Mouse (Mus musculus) intestine, postnatal 0 days (tissue): ENCODE data around the gene Npc1l1. TPM values are rescaled to one million over a fixed set of nuclear protein-coding genes. Genes with fewer than 3 reads are reported as not detected.

ENCODE experiments used
- ATAC-seq: fragments of 200-750 bp; cut with Nextera tagmentation; 2 replicates; pipeline ENCODE4 v1.8.0; 2017; ENCODE audit warnings: mild to moderate bottlenecking, moderate TSS enrichment, moderate library complexity
- H3K27ac ChIP-seq: fragments of 300-500 bp; sonication (generic); 2 replicates; pipeline ENCODE4 v1.5.1; 2014; ENCODE audit warnings: mild to moderate bottlenecking, low read depth, low read length, moderate library complexity
- H3K27me3 ChIP-seq: fragments of 300-500 bp; sonication (generic); replicated peaks from 2 replicates; pipeline ENCODE4 v1.6.1; 2014; ENCODE audit warnings: low read length, mixed read lengths; ENCODE audit not compliant: control insufficient read depth, insufficient read depth
- H3K36me3 ChIP-seq: fragments of 300-500 bp; sonication (generic); 2 replicates; pipeline ENCODE4 v1.6.1; 2014; ENCODE audit warnings: mild to moderate bottlenecking, moderate library complexity; ENCODE audit not compliant: control insufficient read depth, insufficient read depth
- H3K4me1 ChIP-seq: fragments of 300-500 bp; sonication (generic); replicated peaks from 2 replicates; pipeline ENCODE4 v1.6.1; 2014; ENCODE audit warnings: antibody characterized with exemption, low read length, mixed read lengths; ENCODE audit not compliant: control insufficient read depth, insufficient read depth
- H3K4me2 ChIP-seq: fragments of 300-500 bp; sonication (generic); replicated peaks from 2 replicates; pipeline ENCODE4 v1.6.1; 2014; ENCODE audit warnings: low read depth, mild to moderate bottlenecking, moderate library complexity
- H3K4me3 ChIP-seq: fragments of 300-500 bp; sonication (generic); 2 replicates; pipeline ENCODE4 v1.5.1; 2014; ENCODE audit warnings: low read depth, low read length
- H3K9ac ChIP-seq: fragments of 300-500 bp; sonication (generic); 2 replicates; pipeline ENCODE4 v1.6.1; 2014; ENCODE audit warnings: mild to moderate bottlenecking, low read depth, low read length
- H3K9me3 ChIP-seq: fragments of 300-500 bp; sonication (generic); 2 replicates; pipeline ENCODE4 v1.6.1; 2016; ENCODE audit warnings: mixed run types; ENCODE audit not compliant: control insufficient read depth
- CTCF ChIP-seq: sonication (generic); IDR thresholded peaks from 2 replicates; pipeline ENCODE4 v1.5.1; 2016; ENCODE audit warnings: low read depth, mild to moderate bottlenecking, control low read depth, antibody characterized with exemption, moderate library complexity
- WGBS: fragments of 180-500 bp; shearing (Covaris S2); extraction: QIAGEN DNeasy Blood & Tissue Kit; methylation state at CpG from one replicate; pipeline ENCODE4 v1.1.7; 2014; 5-methylcytosine and 5-hydroxymethylcytosine counted together
- polyA plus RNA-seq: library from polyadenylated mRNA; unstranded; fragments of >200 nt; fragmentation: Nextera tagmentation; extraction: Ambion mirVana; gene quantifications from 2 replicates; pipeline ENCODE4 v1.2.1, GENCODE M21; 2015

Gene Npc1l1
- polyA plus RNA-seq, 1 experiment from 2014 or later, result 70.7 TPM

DNA sequence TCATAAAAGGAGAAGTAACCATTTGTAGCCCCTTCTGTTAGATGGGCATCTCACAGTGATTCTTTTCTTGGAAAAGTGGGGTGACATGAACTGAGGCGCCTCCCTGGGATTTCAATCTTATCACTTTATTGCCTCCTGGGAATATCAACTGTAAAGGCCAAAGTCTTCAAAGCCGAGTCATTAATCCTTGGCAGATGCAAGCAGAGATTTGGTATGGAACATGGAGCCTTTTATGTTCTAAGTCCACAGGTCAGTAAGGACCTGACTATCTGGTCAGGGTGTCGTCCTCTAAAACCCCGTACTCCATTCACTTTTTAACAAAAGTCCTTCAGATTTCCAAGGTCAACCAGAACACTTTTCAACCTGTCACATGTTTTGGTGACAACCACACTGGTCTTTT, 22.9 kb upstream of the Npc1l1 start:
- no peak for TF ChIP-seq CTCF
- Histone ChIP-seq H3K4me3 (no peak overlapping the region), H3K9ac (no peak overlapping the region), H3K36me3 (no peaks in the 10 kb centered on the region; the same call in 1 of the 2 replicates), H3K4me1 (0 out of 2 replicates have a peak, but pooled peaks cover 8% of the 10 kb centered on the region), H3K9me3 (no peaks in the 10 kb centered on the region), H3K27ac (peak overlapping the region; percentile 42; the same call in 1 of the 2 replicates), H3K4me2 (no peak overlapping the region; the same call in 1 of the 2 replicates), H3K27me3 (no peaks in the 10 kb centered on the region)
- 43% methylated on average over 4 of the region's 4 CpGs for WGBS
- ATAC-seq, result peak; percentile 59

DNA sequence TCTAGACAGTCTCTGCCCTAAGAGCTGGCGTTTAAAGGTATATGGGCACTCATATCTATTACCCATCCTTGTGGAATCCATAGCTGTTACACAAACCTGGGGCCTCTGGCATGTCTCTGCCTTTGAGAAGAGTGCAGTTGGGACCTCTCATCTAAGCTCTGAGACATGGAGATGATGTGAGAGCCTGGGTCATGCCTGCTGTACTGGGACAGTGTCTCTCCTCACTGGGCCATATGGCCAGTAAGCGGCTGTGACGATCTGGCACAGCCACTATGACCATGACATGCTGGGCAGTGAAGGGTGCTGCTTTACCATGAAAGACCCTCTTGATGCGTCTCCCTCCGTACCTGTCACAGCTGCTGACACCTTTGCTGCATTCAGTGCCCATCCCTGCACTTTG, 22.3 kb upstream of the Npc1l1 start:
- no peak overlapping the region for H3K4me3 ChIP-seq
- no peak for TF ChIP-seq CTCF
- no peaks in the 10 kb centered on the region for H3K36me3 ChIP-seq
- H3K9ac ChIP-seq, result no peak overlapping the region
- ATAC-seq, result no peak
- no peaks in the 10 kb centered on the region for H3K9me3 ChIP-seq
- no peaks in the 10 kb centered on the region for H3K27me3 ChIP-seq
- no peak overlapping the region; the same call in 1 of the 2 replicates for H3K4me2 ChIP-seq
- 79% methylated on average over 5 of the region's 5 CpGs for WGBS
- H3K27ac ChIP-seq, result peak overlapping the region; percentile 42; the same call in 1 of the 2 replicates
- 0 out of 2 replicates have a peak, but pooled peaks cover 8% of the 10 kb centered on the region for H3K4me1 ChIP-seq

DNA sequence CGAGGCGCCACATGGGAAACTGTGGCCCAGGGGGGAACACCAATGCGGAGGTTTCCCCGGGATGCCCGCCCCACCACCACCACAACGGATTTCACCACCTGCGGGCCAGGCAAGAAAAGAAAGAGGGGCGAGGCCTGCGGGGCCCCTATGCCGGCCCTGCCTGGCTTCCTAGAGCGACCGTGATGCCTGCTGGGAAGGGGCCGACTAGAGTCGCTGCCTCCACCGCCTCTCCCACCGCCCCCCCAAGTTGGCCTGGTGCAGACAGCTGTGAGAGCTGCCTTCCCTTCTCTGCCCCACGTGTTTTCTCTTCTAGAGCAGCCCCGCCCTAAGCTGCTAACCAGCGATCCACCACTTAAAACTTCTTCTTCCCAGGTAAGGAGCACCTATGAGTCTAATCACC, 14.8 kb upstream of the Npc1l1 start:
- no peak overlapping the region for H3K27ac ChIP-seq
- ATAC-seq, result no peak
- H3K36me3 ChIP-seq, result no peaks in the 10 kb centered on the region
- no peak for TF ChIP-seq CTCF
- H3K9me3 ChIP-seq, result no peaks in the 10 kb centered on the region
- no peak overlapping the region for H3K4me2 ChIP-seq
- no peaks in the 10 kb centered on the region for H3K27me3 ChIP-seq
- no peak overlapping the region for H3K4me3 ChIP-seq
- H3K4me1 ChIP-seq, result no peaks in the 10 kb centered on the region
- 53% methylated on average over 19 of the region's 19 CpGs for WGBS
- H3K9ac ChIP-seq, result no peak overlapping the region

DNA sequence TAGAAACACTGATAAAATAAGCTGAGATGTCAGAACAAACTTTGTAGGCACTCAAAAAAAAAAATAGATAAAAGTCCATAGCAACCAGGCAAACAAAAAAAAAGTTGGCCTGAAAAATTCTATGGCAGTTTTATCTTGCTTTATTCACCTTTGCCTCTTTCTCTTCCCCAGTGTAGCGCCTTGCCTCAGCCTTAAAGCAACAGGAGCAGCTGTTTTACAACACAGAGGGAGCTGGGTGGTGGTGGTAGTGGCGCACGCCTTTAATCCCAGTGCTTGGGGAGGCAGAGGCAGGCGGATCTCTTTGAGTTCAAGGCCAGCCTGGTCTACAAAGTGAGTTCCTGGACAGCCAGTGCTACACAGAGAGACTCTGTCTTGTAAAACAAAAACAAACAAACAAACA, 3.1 kb upstream of the Npc1l1 start:
- 0 out of 2 replicates have a peak, but pooled peaks cover 5% of the 10 kb centered on the region for H3K4me1 ChIP-seq
- no peaks in the 10 kb centered on the region for H3K9me3 ChIP-seq
- peak; percentile 67 for ATAC-seq
- H3K4me3 ChIP-seq, result no peak overlapping the region
- no peak overlapping the region for H3K9ac ChIP-seq
- no peak overlapping the region for H3K27ac ChIP-seq
- no peak for TF ChIP-seq CTCF
- H3K4me2 ChIP-seq, result no peak overlapping the region
- no peaks in the 10 kb centered on the region for H3K36me3 ChIP-seq
- no peaks in the 10 kb centered on the region for H3K27me3 ChIP-seq
- 42% methylated on average over 4 of the region's 4 CpGs for WGBS

DNA sequence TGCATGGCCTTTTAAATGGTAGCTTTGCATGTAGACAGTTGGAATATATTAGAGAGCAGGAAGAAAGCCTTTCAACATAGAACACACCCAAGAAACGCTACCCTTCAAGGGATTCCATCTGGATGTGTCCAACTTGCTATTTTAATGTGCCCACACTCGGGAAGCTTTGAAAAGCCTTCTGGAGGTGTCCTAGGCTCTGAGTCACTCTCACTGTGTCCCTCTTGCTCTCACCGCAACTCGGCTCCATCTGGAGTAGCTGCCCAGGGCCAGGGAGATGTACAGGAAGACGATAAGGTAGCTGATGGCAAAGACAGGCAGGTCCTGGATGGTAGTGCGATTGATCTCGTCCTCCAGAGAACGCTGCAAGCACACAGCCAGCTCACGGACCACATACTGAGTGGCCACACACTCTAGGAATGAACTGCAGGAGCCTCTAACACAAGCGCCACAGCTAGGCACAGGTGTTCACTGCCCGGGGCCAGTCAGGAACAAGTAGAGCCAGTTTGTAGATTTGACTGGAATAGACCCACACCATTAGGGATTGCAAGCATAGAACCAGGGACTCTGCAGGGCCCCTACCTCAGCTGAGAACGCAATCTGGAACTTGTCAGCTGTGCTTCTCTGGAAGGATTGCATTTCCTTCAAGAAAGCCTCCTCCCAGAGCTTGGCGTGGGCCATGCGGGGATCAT, 5.3 kb downstream of the Npc1l1 start:
- Histone ChIP-seq H3K36me3 (peaks cover 28% of the 10 kb centered on the region), H3K4me2 (peak overlapping the region; percentile 72; the same call in 1 of the 2 replicates), H3K9me3 (no peaks in the 10 kb centered on the region), H3K4me1 (no peaks in the 10 kb centered on the region), H3K27ac (no peak overlapping the region), H3K27me3 (no peaks in the 10 kb centered on the region), H3K9ac (no peak overlapping the region), H3K4me3 (no peak overlapping the region)
- ATAC-seq, result no peak
- no peak for TF ChIP-seq CTCF
- WGBS, result 77% methylated on average over 14 of the region's 14 CpGs

DNA sequence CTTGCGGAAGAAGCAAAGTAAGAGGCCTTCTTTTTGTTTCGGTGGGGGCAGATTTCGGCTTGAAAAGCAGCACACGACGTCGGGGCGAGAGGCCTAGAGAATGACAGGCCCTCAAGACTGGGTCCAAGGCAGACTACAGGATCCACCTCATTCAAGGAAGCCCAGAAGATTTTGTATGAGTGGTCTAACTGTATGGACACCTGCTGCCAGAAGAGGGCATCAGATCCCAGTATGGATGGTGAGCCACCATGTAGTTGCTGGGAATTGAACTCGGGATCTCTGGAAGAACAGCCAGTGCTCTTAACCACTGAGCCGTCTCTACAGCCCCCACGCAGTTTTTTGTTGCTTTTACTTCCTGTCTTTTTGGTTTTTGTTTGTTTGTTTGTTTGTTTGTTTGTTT, 7.8 kb downstream of the Npc1l1 start:
- Histone ChIP-seq H3K4me1 (no peaks in the 10 kb centered on the region), H3K4me2 (no peak overlapping the region), H3K9ac (no peak overlapping the region), H3K4me3 (no peak overlapping the region), H3K27me3 (no peaks in the 10 kb centered on the region), H3K27ac (no peak overlapping the region), H3K9me3 (no peaks in the 10 kb centered on the region), H3K36me3 (peaks cover 28% of the 10 kb centered on the region)
- WGBS, result 93% methylated on average over 10 of the region's 10 CpGs
- TF ChIP-seq CTCF, result peak; percentile 52
- no peak for ATAC-seq
